ENCODE assay signal across 13 mouse cellular contexts in genomic region chr13:95140460-95141079, GRCm38 (mm10).
"Had no signal": no experiment of that assay in that cellular context is flagged by ENCODE, and none has a peak within 500 bp of the region (broad histone marks: within the 10 kb centered on the region; RNA-seq: fewer than 3 reads in every experiment).

No protein-coding gene starts in this region.

- H3K36me3 ChIP-seq: midbrain, embryonic 10.5 days; midbrain, embryonic 12.5 days; midbrain, embryonic 15.5 days; neural tube, embryonic 12.5 days; stomach, embryonic 15.5 days had no signal

- H3K4me1 ChIP-seq: midbrain, embryonic 10.5 days; midbrain, embryonic 12.5 days; midbrain, embryonic 15.5 days; neural tube, embryonic 12.5 days; stomach, embryonic 15.5 days had no signal

- H3K27me3 ChIP-seq: midbrain, embryonic 12.5 days; midbrain, embryonic 15.5 days; neural tube, embryonic 12.5 days; stomach, embryonic 15.5 days had no signal

- H3K4me2 ChIP-seq: lung, embryonic 14.5 days; midbrain, embryonic 12.5 days; midbrain, embryonic 15.5 days; neural tube, embryonic 12.5 days; stomach, embryonic 15.5 days had no signal

- H3K9ac ChIP-seq: lung, embryonic 14.5 days; midbrain, embryonic 12.5 days; midbrain, embryonic 15.5 days; neural tube, embryonic 12.5 days; stomach, embryonic 15.5 days had no signal

- H3K27ac ChIP-seq: midbrain, embryonic 10.5 days; midbrain, embryonic 12.5 days; midbrain, embryonic 15.5 days; neural tube, embryonic 12.5 days; stomach, embryonic 15.5 days had no signal

- H3K4me3 ChIP-seq: midbrain, embryonic 10.5 days; midbrain, embryonic 12.5 days; midbrain, embryonic 15.5 days; neural tube, embryonic 12.5 days; stomach, embryonic 15.5 days had no signal

- H3K9me3 ChIP-seq: midbrain, embryonic 15.5 days; neural tube, embryonic 12.5 days; stomach, embryonic 15.5 days had no signal

- DNase-seq: lung, adult 18-20 months; lung, embryonic 14.5 days; lung, postnatal 10 days; lung, postnatal 4 days; right cerebral cortex, postnatal 14 days; thymus, adult 18-20 months; thymus, postnatal 14 days; thymus, postnatal 36 days had no signal

- ATAC-seq: midbrain, embryonic 15.5 days had no signal
